Comparison of ENCODE assay signal across 9 mouse cellular contexts in the genomic region with DNA sequence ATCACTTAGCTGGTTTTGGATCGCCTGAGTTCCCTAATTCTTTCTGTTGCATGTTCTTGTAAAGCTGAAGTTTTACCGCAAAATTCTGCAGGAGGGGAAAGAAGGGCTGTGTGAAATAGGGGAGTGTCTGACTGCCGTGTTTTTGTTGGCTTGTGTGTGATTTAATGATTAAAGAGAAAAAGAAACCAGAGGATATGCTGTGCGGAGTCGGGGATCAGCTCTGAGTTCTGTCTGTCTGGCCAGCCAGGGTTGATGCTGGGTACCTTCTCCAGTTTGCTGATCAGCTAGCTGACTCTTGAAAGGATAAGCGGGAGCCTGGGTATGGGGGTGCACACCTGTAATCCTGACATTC. TPM values are rescaled to one million over a fixed set of nuclear protein-coding genes. Genes with fewer than 3 reads are reported as not detected.
DNase-seq lines count a peak whose midpoint lies in the region; ATAC-seq and TF ChIP-seq lines count a peak whose summit lies in the region.
"Had no signal": no experiment of that assay in that cellular context is flagged by ENCODE, and none has a peak within 500 bp of the region (broad histone marks: within the 10 kb centered on the region; RNA-seq: fewer than 3 reads in every experiment).

No protein-coding gene starts in this region.

- DNase-seq in forebrain, postnatal 0 days, result no peak
- no peak for DNase-seq in forebrain, embryonic 11.5 days (ENCODE audit: low spot score)
- DNase-seq in lung, adult 18-20 months, result no peak
- DNase-seq in cerebellum, adult 11-12 months, result no peak
- DNase-seq in urinary bladder, postnatal 36 days (ENCODE audit: low spot score in 2 of 2), result no peak

- H3K9me3 ChIP-seq in forebrain, postnatal 0 days (ENCODE audit: low read length), result no peaks in the 10 kb centered on the region
- no peaks in the 10 kb centered on the region for H3K9me3 ChIP-seq in forebrain, embryonic 11.5 days (ENCODE audit: control insufficient read depth, low read length)
- H3K9me3 ChIP-seq in lung, embryonic 15.5 days, result no peaks in the 10 kb centered on the region
- H3K9me3 ChIP-seq in midbrain, embryonic 16.5 days (replicated peaks; ENCODE audit: control insufficient read depth, low read length, poor library complexity, severe bottlenecking), result no peaks in the 10 kb centered on the region

- H3K4me2 ChIP-seq in forebrain, postnatal 0 days (ENCODE audit: low read depth), result peak overlapping the region; percentile 40
- H3K4me2 ChIP-seq in forebrain, embryonic 11.5 days (ENCODE audit: low read depth, low read length, severe bottlenecking), result no peak overlapping the region
- H3K4me2 ChIP-seq in lung, embryonic 15.5 days, result peak overlapping the region; percentile 53
- peak overlapping the region; percentile 47; the same call in 1 of the 2 replicates for H3K4me2 ChIP-seq in midbrain, embryonic 16.5 days (ENCODE audit: low read length)

- no peaks in the 10 kb centered on the region for H3K4me1 ChIP-seq in forebrain, postnatal 0 days (ENCODE audit: insufficient read depth)
- H3K4me1 ChIP-seq in forebrain, embryonic 11.5 days (replicated peaks; ENCODE audit: control insufficient read depth, insufficient read depth, low read length), result 0 out of 2 replicates have a peak, but pooled peaks cover 2% of the 10 kb centered on the region
- peaks cover 36% of the 10 kb centered on the region for H3K4me1 ChIP-seq in lung, embryonic 15.5 days
- H3K4me1 ChIP-seq in midbrain, embryonic 16.5 days (ENCODE audit: control insufficient read depth, insufficient read depth, low read length), result peaks cover 5% of the 10 kb centered on the region; the same call in 1 of the 2 replicates

- WGBS in forebrain, postnatal 0 days, result 63% methylated on average over 6 of the region's 6 CpGs
- WGBS in forebrain, embryonic 11.5 days, result 85% methylated on average over 6 of the region's 6 CpGs
- WGBS in lung, embryonic 15.5 days, result 37% methylated on average over 6 of the region's 6 CpGs
- 70% methylated on average over 6 of the region's 6 CpGs for whole genome bisulfite sequencing in midbrain, embryonic 16.5 days

- no peak overlapping the region for H3K27ac ChIP-seq in forebrain, postnatal 0 days (ENCODE audit: low read depth, low read length)
- no peak overlapping the region for H3K27ac ChIP-seq in forebrain, embryonic 11.5 days (ENCODE audit: low read depth, low read length)
- peak overlapping the region; percentile 66; the same call in 1 of the 2 replicates for H3K27ac ChIP-seq in lung, embryonic 15.5 days
- H3K27ac ChIP-seq in midbrain, embryonic 16.5 days (ENCODE audit: low read length), result no peak overlapping the region; the same call in 1 of the 2 replicates

- no peaks in the 10 kb centered on the region for H3K27me3 ChIP-seq in forebrain, postnatal 0 days (ENCODE audit: insufficient read depth, low read length)
- H3K27me3 ChIP-seq in forebrain, embryonic 11.5 days (ENCODE audit: control insufficient read depth, insufficient read depth, low read length), result no peaks in the 10 kb centered on the region
- H3K27me3 ChIP-seq in lung, embryonic 15.5 days, result no peaks in the 10 kb centered on the region
- H3K27me3 ChIP-seq in midbrain, embryonic 16.5 days (ENCODE audit: control insufficient read depth, insufficient read depth, low read depth, low read length), result no peaks in the 10 kb centered on the region

- ATAC-seq in forebrain, postnatal 0 days, result no peak
- no peak for ATAC-seq in forebrain, embryonic 11.5 days (replicated peaks; ENCODE audit: low FRiP score)
- no peak for ATAC-seq in lung, embryonic 15.5 days (ENCODE audit: borderline replicate concordance, extremely low read depth, low FRiP score, low TSS enrichment)
- peak; percentile 65 for ATAC-seq in inflammation-experienced regulatory T-cells, adult 6 months
- ATAC-seq in midbrain, embryonic 16.5 days, result no peak

- H3K4me3 ChIP-seq in forebrain, postnatal 0 days (ENCODE audit: low read depth, low read length), result no peak overlapping the region
- no peak overlapping the region for H3K4me3 ChIP-seq in forebrain, embryonic 11.5 days (ENCODE audit: low read depth, low read length)
- peak overlapping the region; percentile 21 for H3K4me3 ChIP-seq in lung, embryonic 15.5 days
- no peak overlapping the region for H3K4me3 ChIP-seq in midbrain, embryonic 16.5 days (ENCODE audit: low read depth, low read length)

- no peak overlapping the region for H3K9ac ChIP-seq in forebrain, postnatal 0 days
- H3K9ac ChIP-seq in forebrain, embryonic 11.5 days (ENCODE audit: low read length), result no peak overlapping the region
- H3K9ac ChIP-seq in lung, embryonic 15.5 days, result no peak overlapping the region
- H3K9ac ChIP-seq in midbrain, embryonic 16.5 days (ENCODE audit: low read depth, low read length), result no peak overlapping the region

- H3K36me3 ChIP-seq in forebrain, postnatal 0 days (ENCODE audit: insufficient read depth), result no peaks in the 10 kb centered on the region
- no peaks in the 10 kb centered on the region for H3K36me3 ChIP-seq in forebrain, embryonic 11.5 days (ENCODE audit: control insufficient read depth, insufficient read depth, low read length)
- H3K36me3 ChIP-seq in lung, embryonic 15.5 days, result no peaks in the 10 kb centered on the region
- no peaks in the 10 kb centered on the region for H3K36me3 ChIP-seq in midbrain, embryonic 16.5 days (ENCODE audit: control insufficient read depth, insufficient read depth, low read length)

- TF ChIP-seq CTCF in forebrain, postnatal 0 days (IDR thresholded peaks at IDR 0.05; ENCODE audit: low read depth), result no peak

RNA-seq across cellular contexts. Expression of a gene that starts 9.4 kb away (rescaled TPM):
- 0.69 and 0.76 TPM in 2 replicates for total RNA-seq in forebrain, postnatal 0 days (2014; rRNA removed)
- 0.30 and 0.35 TPM in 2 replicates for polyA plus RNA-seq in forebrain, postnatal 0 days (2015; fragmentation: Nextera tagmentation; extraction: Ambion mirVana)
- polyA plus RNA-seq in forebrain, embryonic 11.5 days (2014; fragmentation: Nextera tagmentation; extraction: Ambion mirVana), result 4.9 and 5.0 TPM in 2 replicates
- polyA plus RNA-seq in lung, embryonic 15.5 days (2015; fragmentation: Nextera tagmentation; extraction: Ambion mirVana), result 4.7 and 5.2 TPM in 2 replicates
- polyA plus RNA-seq in inflammation-experienced regulatory T-cells, adult 6 months (2017; shearing (Covaris generic)), result 1 to 10 TPM; 1.2 to 1.4 (median 1.2) TPM
- 0.31 and 0.39 TPM in 2 replicates for polyA plus RNA-seq in midbrain, embryonic 16.5 days (2015; fragmentation: Nextera tagmentation; extraction: Ambion mirVana)

RNA-seq across cellular contexts. Expression of a gene that starts 31.6 kb away (rescaled TPM):
- total RNA-seq in forebrain, postnatal 0 days (2014; rRNA removed), result not detected in 2 replicates
- not detected in 2 replicates for polyA plus RNA-seq in forebrain, postnatal 0 days (2015; fragmentation: Nextera tagmentation; extraction: Ambion mirVana)
- polyA plus RNA-seq in forebrain, embryonic 11.5 days (2014; fragmentation: Nextera tagmentation; extraction: Ambion mirVana), result not detected in 2 replicates
- polyA plus RNA-seq in lung, embryonic 15.5 days (2015; fragmentation: Nextera tagmentation; extraction: Ambion mirVana), result not detected in 2 replicates
- polyA plus RNA-seq in inflammation-experienced regulatory T-cells, adult 6 months (2017; shearing (Covaris generic)), result not detected
- polyA plus RNA-seq in midbrain, embryonic 16.5 days (2015; fragmentation: Nextera tagmentation; extraction: Ambion mirVana), result not detected in 2 replicates
- polyA plus RNA-seq: cortical plate, adult 2 months had no signal

RNA-seq across cellular contexts. Expression of a gene that starts 38.7 kb away (rescaled TPM):
- not detected in 2 replicates for total RNA-seq in forebrain, postnatal 0 days (2014; rRNA removed)
- not detected in 2 replicates for polyA plus RNA-seq in forebrain, postnatal 0 days (2015; fragmentation: Nextera tagmentation; extraction: Ambion mirVana)
- polyA plus RNA-seq in forebrain, embryonic 11.5 days (2014; fragmentation: Nextera tagmentation; extraction: Ambion mirVana), result not detected in 2 replicates
- polyA plus RNA-seq in lung, embryonic 15.5 days (2015; fragmentation: Nextera tagmentation; extraction: Ambion mirVana), result 0.36 TPM in 1 of 2 replicates, not detected in the other
- polyA plus RNA-seq in inflammation-experienced regulatory T-cells, adult 6 months (2017; shearing (Covaris generic)), result 1 to 10 TPM in 1 of 3 experiments, not detected in 2; 1.1 TPM
- 0.46 and 0.70 TPM in 2 replicates for polyA plus RNA-seq in midbrain, embryonic 16.5 days (2015; fragmentation: Nextera tagmentation; extraction: Ambion mirVana)
- polyA plus RNA-seq: cortical plate, adult 2 months had no signal

RNA-seq across cellular contexts. Expression of a gene that starts 48.4 kb away (rescaled TPM):
- not detected in 2 replicates for total RNA-seq in forebrain, postnatal 0 days (2014; rRNA removed)
- not detected in 2 replicates for polyA plus RNA-seq in forebrain, postnatal 0 days (2015; fragmentation: Nextera tagmentation; extraction: Ambion mirVana)
- not detected in 2 replicates for polyA plus RNA-seq in forebrain, embryonic 11.5 days (2014; fragmentation: Nextera tagmentation; extraction: Ambion mirVana)
- not detected in 2 replicates for polyA plus RNA-seq in lung, embryonic 15.5 days (2015; fragmentation: Nextera tagmentation; extraction: Ambion mirVana)
- polyA plus RNA-seq in inflammation-experienced regulatory T-cells, adult 6 months (2017; shearing (Covaris generic)), result not detected
- not detected in 2 replicates for polyA plus RNA-seq in midbrain, embryonic 16.5 days (2015; fragmentation: Nextera tagmentation; extraction: Ambion mirVana)
- polyA plus RNA-seq: cortical plate, adult 2 months had no signal

RNA-seq across cellular contexts. Expression of a gene that starts 53.6 kb away (rescaled TPM):
- not detected in 2 replicates for total RNA-seq in forebrain, postnatal 0 days (2014; rRNA removed)
- not detected in 2 replicates for polyA plus RNA-seq in forebrain, postnatal 0 days (2015; fragmentation: Nextera tagmentation; extraction: Ambion mirVana)
- polyA plus RNA-seq in forebrain, embryonic 11.5 days (2014; fragmentation: Nextera tagmentation; extraction: Ambion mirVana), result not detected in 2 replicates
- polyA plus RNA-seq in lung, embryonic 15.5 days (2015; fragmentation: Nextera tagmentation; extraction: Ambion mirVana), result not detected in 2 replicates
- not detected for polyA plus RNA-seq in inflammation-experienced regulatory T-cells, adult 6 months (2017; shearing (Covaris generic))
- not detected in 2 replicates for polyA plus RNA-seq in midbrain, embryonic 16.5 days (2015; fragmentation: Nextera tagmentation; extraction: Ambion mirVana)
- polyA plus RNA-seq: cortical plate, adult 2 months had no signal
